Mouse (Mus musculus) monocyte, adult 2 months (primary cell): ENCODE data around the gene Mief2.

ENCODE experiments used
- DNase-seq, 2 experiments: peaks; one replicate each; pipeline ENCODE4 v3.0.0; 2022; ENCODE audit warnings: low spot score in 2 of 2, low read depth in 1 of 2

Mief2 gene

GRCm38 (mm10) chr11:60776829-60777740 lies 48.9 kb downstream of the Mief2 start, which contains the start of the genes Top3a and Smcr8:
Gene Top3a, minus strand, starts transcription at chr11:60777365.
Gene Smcr8, plus strand, starts transcription at chr11:60777524.
- DNase-seq: peak; percentile 75 to 85

GRCm38 (mm10) chr11:60777801-60778370 lies 49.7 kb downstream of the Mief2 start:
- DNase-seq: no peak

GRCm38 (mm10) chr11:60779673-60780189 lies 51.5 kb downstream of the Mief2 start:
- DNase-seq: no peak
